Mouse (Mus musculus) G1E (cell line): ENCODE measurements around the gene Hprt.
"Not testable (repeated sequence)": the region's sequence is repeated elsewhere in the genome, so short reads cannot be mapped to it uniquely, and the experiment has no call there.

Experiments used
- CTCF ChIP-seq: IDR thresholded peaks from 2 replicates; pipeline ENCODE4 v1.5.1; 2012; ENCODE audit warnings: low read depth, low read length, inconsistent platforms, mixed read lengths
- GATA1 ChIP-seq: IDR thresholded peaks from 2 replicates; pipeline ENCODE4 v1.6.1; 2012; ENCODE audit warnings: borderline replicate concordance, low read length, inconsistent platforms, mixed read lengths
- POLR2AphosphoS5 ChIP-seq: IDR thresholded peaks from 2 replicates; pipeline ENCODE4 v1.6.1; 2012; ENCODE audit warnings: low read depth, low read length, inconsistent platforms; ENCODE audit not compliant: insufficient replicate concordance
- TAL1 ChIP-seq: conservative IDR thresholded peaks from 2 replicates; pipeline ENCODE4 v1.6.1; 2012; ENCODE audit warnings: low read depth, low read length, inconsistent platforms, mixed read lengths

GRCm38 (mm10) chrX:53004887-53005286 is 16.9 kb downstream of the Hprt start:
- not testable (repeated sequence) for TF ChIP-seq POLR2AphosphoS5, TAL1, GATA1, CTCF
